Mouse (Mus musculus): ENCODE measurements around the gene Erich4. TPM values are rescaled to one million over a fixed set of nuclear protein-coding genes. Genes with fewer than 3 reads are reported as not detected.

Erich4 gene
- polyA plus RNA-seq, 1 experiment from 2014 or later: not detected

- no peaks in the 10 kb centered on the region for H3K27me3 ChIP-seq (replicated peaks; ENCODE audit: control insufficient read depth, insufficient read depth, low read length)
- H3K4me3 ChIP-seq (ENCODE audit: low read depth, low read length): no peak overlapping the region
- no peak overlapping the region for H3K9ac ChIP-seq (ENCODE audit: low read depth, low read length)
- WGBS: 71% methylated on average over 14 of the region's 14 CpGs
- ATAC-seq (replicated peaks; ENCODE audit: low FRiP score) (no peak), DNase-seq (ENCODE audit: low spot score) (no peak)
- H3K4me1 ChIP-seq (replicated peaks; ENCODE audit: control insufficient read depth, insufficient read depth, low read length): peaks cover 7% of the 10 kb centered on the region
- H3K27ac ChIP-seq (ENCODE audit: low read depth, low read length): no peak overlapping the region
- H3K36me3 ChIP-seq (ENCODE audit: control insufficient read depth, insufficient read depth, low read length): no peaks in the 10 kb centered on the region; the same call in 1 of the 2 replicates
- H3K9me3 ChIP-seq (ENCODE audit: control insufficient read depth, low read length): no peaks in the 10 kb centered on the region
- no peak overlapping the region for H3K4me2 ChIP-seq
Observed at GRCm38 (mm10) chr7:25645074-25645473, 29.4 kb upstream of the Erich4 start.

GRCm38 (mm10) chr7:25644631-25645030, 28.9 kb upstream of the Erich4 start:
- no peaks in the 10 kb centered on the region for H3K27me3 ChIP-seq (replicated peaks; ENCODE audit: control insufficient read depth, insufficient read depth, low read length)
- no peak for ATAC-seq (replicated peaks; ENCODE audit: low FRiP score)
- no peak overlapping the region for H3K9ac ChIP-seq (ENCODE audit: low read depth, low read length)
- peaks cover 3% of the 10 kb centered on the region; the same call in 1 of the 2 replicates for H3K4me1 ChIP-seq (replicated peaks; ENCODE audit: control insufficient read depth, insufficient read depth, low read length)
- H3K9me3 ChIP-seq (ENCODE audit: control insufficient read depth, low read length): no peaks in the 10 kb centered on the region
- DNase-seq (ENCODE audit: low spot score): no peak
- no peak overlapping the region for H3K27ac ChIP-seq (ENCODE audit: low read depth, low read length)
- no peak overlapping the region for H3K4me3 ChIP-seq (ENCODE audit: low read depth, low read length)
- H3K4me2 ChIP-seq: no peak overlapping the region
- no peaks in the 10 kb centered on the region for H3K36me3 ChIP-seq (ENCODE audit: control insufficient read depth, insufficient read depth, low read length)
- WGBS: 54% methylated on average over 4 of the region's 4 CpGs

GRCm38 (mm10) chr7:25644136-25644535, 28.4 kb upstream of the Erich4 start:
- WGBS: 61% methylated on average over 10 of the region's 10 CpGs
- Histone ChIP-seq H3K4me1 (replicated peaks; ENCODE audit: control insufficient read depth, insufficient read depth, low read length) (no peaks in the 10 kb centered on the region), H3K9me3 (ENCODE audit: control insufficient read depth, low read length) (no peaks in the 10 kb centered on the region), H3K27ac (ENCODE audit: low read depth, low read length) (no peak overlapping the region), H3K36me3 (ENCODE audit: control insufficient read depth, insufficient read depth, low read length) (no peaks in the 10 kb centered on the region), H3K4me3 (ENCODE audit: low read depth, low read length) (no peak overlapping the region), H3K27me3 (replicated peaks; ENCODE audit: control insufficient read depth, insufficient read depth, low read length) (no peaks in the 10 kb centered on the region), H3K9ac (ENCODE audit: low read depth, low read length) (no peak overlapping the region), H3K4me2 (no peak overlapping the region)
- ATAC-seq (replicated peaks; ENCODE audit: low FRiP score) (no peak), DNase-seq (ENCODE audit: low spot score) (no peak)

GRCm38 (mm10) chr7:25639754-25640153, 24.1 kb upstream of the Erich4 start:
- no peaks in the 10 kb centered on the region for H3K36me3 ChIP-seq (ENCODE audit: control insufficient read depth, insufficient read depth, low read length)
- H3K4me1 ChIP-seq (replicated peaks; ENCODE audit: control insufficient read depth, insufficient read depth, low read length): no peaks in the 10 kb centered on the region
- no peak overlapping the region for H3K4me3 ChIP-seq (ENCODE audit: low read depth, low read length)
- H3K9ac ChIP-seq (ENCODE audit: low read depth, low read length): no peak overlapping the region
- H3K4me2 ChIP-seq: no peak overlapping the region
- ATAC-seq (replicated peaks; ENCODE audit: low FRiP score): no peak
- no peak overlapping the region for H3K27ac ChIP-seq (ENCODE audit: low read depth, low read length)
- WGBS: 88% methylated on average over 4 of the region's 4 CpGs
- no peaks in the 10 kb centered on the region for H3K27me3 ChIP-seq (replicated peaks; ENCODE audit: control insufficient read depth, insufficient read depth, low read length)
- no peaks in the 10 kb centered on the region for H3K9me3 ChIP-seq (ENCODE audit: control insufficient read depth, low read length)
- no peak for DNase-seq (ENCODE audit: low spot score)

GRCm38 (mm10) chr7:25637099-25637498, 21.4 kb upstream of the Erich4 start:
- WGBS: 86% methylated on average over 5 of the region's 5 CpGs
- Histone ChIP-seq H3K27ac (ENCODE audit: low read depth, low read length) (no peak overlapping the region), H3K36me3 (ENCODE audit: control insufficient read depth, insufficient read depth, low read length) (peaks cover 4% of the 10 kb centered on the region; the same call in 1 of the 2 replicates), H3K4me3 (ENCODE audit: low read depth, low read length) (no peak overlapping the region), H3K4me2 (no peak overlapping the region), H3K27me3 (replicated peaks; ENCODE audit: control insufficient read depth, insufficient read depth, low read length) (no peaks in the 10 kb centered on the region), H3K4me1 (replicated peaks; ENCODE audit: control insufficient read depth, insufficient read depth, low read length) (no peaks in the 10 kb centered on the region), H3K9me3 (ENCODE audit: control insufficient read depth, low read length) (no peaks in the 10 kb centered on the region), H3K9ac (ENCODE audit: low read depth, low read length) (no peak overlapping the region)
- ATAC-seq (replicated peaks; ENCODE audit: low FRiP score) (no peak), DNase-seq (ENCODE audit: low spot score) (no peak)

GRCm38 (mm10) chr7:25636373-25636772, 20.7 kb upstream of the Erich4 start:
- no peak overlapping the region for H3K27ac ChIP-seq (ENCODE audit: low read depth, low read length)
- no peaks in the 10 kb centered on the region for H3K27me3 ChIP-seq (replicated peaks; ENCODE audit: control insufficient read depth, insufficient read depth, low read length)
- no peak overlapping the region for H3K4me3 ChIP-seq (ENCODE audit: low read depth, low read length)
- H3K9me3 ChIP-seq (ENCODE audit: control insufficient read depth, low read length): no peaks in the 10 kb centered on the region
- H3K36me3 ChIP-seq (ENCODE audit: control insufficient read depth, insufficient read depth, low read length): peaks cover 4% of the 10 kb centered on the region; the same call in 1 of the 2 replicates
- no peak overlapping the region for H3K9ac ChIP-seq (ENCODE audit: low read depth, low read length)
- no peaks in the 10 kb centered on the region for H3K4me1 ChIP-seq (replicated peaks; ENCODE audit: control insufficient read depth, insufficient read depth, low read length)
- WGBS: 46% methylated on average over 3 of the region's 3 CpGs
- ATAC-seq (replicated peaks; ENCODE audit: low FRiP score): no peak
- no peak for DNase-seq (ENCODE audit: low spot score)
- H3K4me2 ChIP-seq: no peak overlapping the region

- no peaks in the 10 kb centered on the region for H3K9me3 ChIP-seq (ENCODE audit: control insufficient read depth, low read length)
- no peak overlapping the region for H3K27ac ChIP-seq (ENCODE audit: low read depth, low read length)
- H3K9ac ChIP-seq (ENCODE audit: low read depth, low read length): no peak overlapping the region
- peaks cover 4% of the 10 kb centered on the region; the same call in 1 of the 2 replicates for H3K36me3 ChIP-seq (ENCODE audit: control insufficient read depth, insufficient read depth, low read length)
- no peak overlapping the region for H3K4me2 ChIP-seq
- no peak overlapping the region for H3K4me3 ChIP-seq (ENCODE audit: low read depth, low read length)
- 69% methylated on average over 5 of the region's 5 CpGs for WGBS
- H3K4me1 ChIP-seq (replicated peaks; ENCODE audit: control insufficient read depth, insufficient read depth, low read length): peaks cover 8% of the 10 kb centered on the region
- no peaks in the 10 kb centered on the region for H3K27me3 ChIP-seq (replicated peaks; ENCODE audit: control insufficient read depth, insufficient read depth, low read length)
- no peak for DNase-seq (ENCODE audit: low spot score)
- ATAC-seq (replicated peaks; ENCODE audit: low FRiP score): no peak
Observed at GRCm38 (mm10) chr7:25632679-25633078, 17.0 kb upstream of the Erich4 start.

- Histone ChIP-seq H3K27ac (ENCODE audit: low read depth, low read length) (no peak overlapping the region), H3K4me2 (peak overlapping the region; percentile 91), H3K9me3 (ENCODE audit: control insufficient read depth, low read length) (no peaks in the 10 kb centered on the region), H3K36me3 (ENCODE audit: control insufficient read depth, insufficient read depth, low read length) (peaks cover 4% of the 10 kb centered on the region; the same call in 1 of the 2 replicates), H3K4me1 (replicated peaks; ENCODE audit: control insufficient read depth, insufficient read depth, low read length) (peaks cover 20% of the 10 kb centered on the region), H3K9ac (ENCODE audit: low read depth, low read length) (peak overlapping the region; percentile 61), H3K27me3 (replicated peaks; ENCODE audit: control insufficient read depth, insufficient read depth, low read length) (no peaks in the 10 kb centered on the region), H3K4me3 (ENCODE audit: low read depth, low read length) (peak overlapping the region; percentile 54)
- WGBS: 61% methylated on average over 8 of the region's 8 CpGs
- DNase-seq (ENCODE audit: low spot score) (no peak), ATAC-seq (replicated peaks; ENCODE audit: low FRiP score) (no peak)
Observed at GRCm38 (mm10) chr7:25628323-25628620, 12.6 kb upstream of the Erich4 start.

GRCm38 (mm10) chr7:25627431-25628322, 12.0 kb upstream of the Erich4 start:
- peak; percentile 77 for DNase-seq (ENCODE audit: low spot score)
- Histone ChIP-seq H3K27me3 (replicated peaks; ENCODE audit: control insufficient read depth, insufficient read depth, low read length) (no peaks in the 10 kb centered on the region), H3K9ac (ENCODE audit: low read depth, low read length) (peak overlapping the region; percentile 61), H3K4me1 (replicated peaks; ENCODE audit: control insufficient read depth, insufficient read depth, low read length) (peaks cover 20% of the 10 kb centered on the region), H3K27ac (ENCODE audit: low read depth, low read length) (peak overlapping the region; percentile 73; the same call in 1 of the 2 replicates), H3K4me3 (ENCODE audit: low read depth, low read length) (peak overlapping the region; percentile 54), H3K36me3 (ENCODE audit: control insufficient read depth, insufficient read depth, low read length) (no peaks in the 10 kb centered on the region; the same call in 1 of the 2 replicates), H3K4me2 (peak overlapping the region; percentile 91), H3K9me3 (ENCODE audit: control insufficient read depth, low read length) (no peaks in the 10 kb centered on the region)
- ATAC-seq (replicated peaks; ENCODE audit: low FRiP score): peak; percentile 84
- 16% methylated on average over 38 of the region's 38 CpGs for WGBS
